Mouse (Mus musculus): ENCODE measurements around the gene Slc25a19.

DNA sequence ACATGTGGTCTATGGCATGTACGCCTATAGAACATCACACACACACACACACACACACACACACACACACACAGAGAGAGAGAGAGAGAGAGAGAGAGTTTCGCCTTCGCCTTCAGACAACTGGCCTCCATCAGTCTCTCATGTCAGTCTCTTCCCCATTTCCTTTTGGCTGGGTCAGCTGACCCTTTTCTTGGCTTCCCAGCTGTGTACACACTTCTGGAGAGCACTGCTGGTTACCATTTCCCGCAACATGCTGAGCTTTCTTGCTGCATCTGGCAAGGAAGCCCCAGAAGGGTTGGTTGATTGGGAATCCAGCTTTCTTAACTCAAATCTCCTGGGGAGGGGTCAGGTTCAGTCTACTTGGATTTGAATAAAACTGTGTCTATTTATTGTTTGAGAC is 6.0 kb upstream of the Slc25a19 start:
- TF ChIP-seq CTCF (IDR thresholded peaks at IDR 0.05; ENCODE audit: borderline replicate concordance, insufficient read depth, low read length) (no peak), POLR2A (IDR thresholded peaks at IDR 0.05; ENCODE audit: low read depth, low read length) (no peak)
